Mouse (Mus musculus): ENCODE measurements around the gene Tuba1a. TPM values are rescaled to one million over a fixed set of nuclear protein-coding genes. Genes with fewer than 3 reads are reported as not detected.

Tuba1a gene
- polyA plus RNA-seq, 1 experiment = 126 TPM

DNA sequence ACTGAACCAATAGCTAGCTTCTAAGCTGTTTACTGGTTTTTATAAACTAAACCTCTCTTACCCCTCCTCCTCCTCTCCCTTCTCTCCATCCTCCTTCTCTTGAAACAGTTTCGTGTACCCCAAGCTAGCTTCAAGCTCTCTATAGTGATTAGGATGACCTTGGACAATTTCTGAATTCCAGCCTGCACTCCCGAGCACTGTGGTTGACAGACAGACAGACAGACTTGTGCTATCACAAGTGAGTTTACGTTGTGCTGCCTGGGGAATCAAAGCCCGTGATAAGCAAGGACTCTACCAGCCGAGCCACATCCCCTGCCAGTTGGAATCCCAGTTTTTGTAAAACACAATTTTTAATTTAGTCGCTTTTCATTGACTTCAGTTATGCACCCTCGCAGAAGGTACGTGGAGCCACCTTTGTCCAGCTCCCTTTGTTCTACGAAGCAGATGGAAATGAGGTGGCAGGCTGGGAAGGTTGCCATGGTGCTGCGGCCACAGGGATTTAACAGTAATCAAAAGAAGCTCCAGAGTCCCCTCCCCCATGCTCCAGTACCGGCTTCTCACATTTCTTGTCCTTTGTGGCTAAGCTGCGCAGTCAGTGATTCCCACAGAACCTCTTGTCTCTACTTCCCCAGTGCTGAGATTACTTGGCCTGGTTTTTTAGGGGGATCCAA is 15.3 kb upstream of the Tuba1a start:
- Histone ChIP-seq H3K4me3 (ENCODE audit: extremely low read depth, insufficient read depth, insufficient read length) (no peak overlapping the region), H3K27me3 (ENCODE audit: control insufficient read depth, insufficient read depth, low read length) (no peaks in the 10 kb centered on the region), H3K27ac (ENCODE audit: insufficient read depth, low read length) (no peak overlapping the region), H3K36me3 (ENCODE audit: control insufficient read depth, insufficient read depth, low read length) (no peaks in the 10 kb centered on the region), H3K4me1 (ENCODE audit: control insufficient read depth, insufficient read depth, insufficient read length) (0 out of 2 replicates have a peak, but pooled peaks cover 3% of the 10 kb centered on the region)
- no peak for TF ChIP-seq CTCF (IDR thresholded peaks at IDR 0.05; ENCODE audit: extremely low read depth, insufficient read depth, insufficient read length, insufficient replicate concordance)
- no peak for TF ChIP-seq POLR2A (IDR thresholded peaks at IDR 0.05; ENCODE audit: low read depth, low read length)
- DNase-seq (ENCODE audit: low read depth in 1 of 2, low spot score in 2 of 2) = no peak
- WGBS = 84% methylated on average over 12 of the region's 12 CpGs

GRCm38 (mm10) chr15:98959531-98959930 is 6.0 kb upstream of the Tuba1a start:
- TF ChIP-seq POLR2A (IDR thresholded peaks at IDR 0.05; ENCODE audit: low read depth, low read length) = no peak
- TF ChIP-seq CTCF (IDR thresholded peaks at IDR 0.05; ENCODE audit: extremely low read depth, insufficient read depth, insufficient read length, insufficient replicate concordance) = no peak
- 83% methylated on average over 3 of the region's 3 CpGs for WGBS
- no peaks in the 10 kb centered on the region for H3K27me3 ChIP-seq (ENCODE audit: control insufficient read depth, insufficient read depth, low read length)
- H3K4me3 ChIP-seq (ENCODE audit: extremely low read depth, insufficient read depth, insufficient read length) = no peak overlapping the region
- no peak overlapping the region for H3K27ac ChIP-seq (ENCODE audit: insufficient read depth, low read length)
- DNase-seq (ENCODE audit: low read depth in 1 of 2, low spot score in 2 of 2) = no peak
- no peaks in the 10 kb centered on the region for H3K4me1 ChIP-seq (ENCODE audit: control insufficient read depth, insufficient read depth, insufficient read length)
- no peaks in the 10 kb centered on the region for H3K36me3 ChIP-seq (ENCODE audit: control insufficient read depth, insufficient read depth, low read length)

- H3K27me3 ChIP-seq (ENCODE audit: control insufficient read depth, insufficient read depth, low read length) = no peaks in the 10 kb centered on the region
- no peak overlapping the region for H3K4me3 ChIP-seq (ENCODE audit: extremely low read depth, insufficient read depth, insufficient read length)
- TF ChIP-seq CTCF (IDR thresholded peaks at IDR 0.05; ENCODE audit: extremely low read depth, insufficient read depth, insufficient read length, insufficient replicate concordance) (no peak), POLR2A (IDR thresholded peaks at IDR 0.05; ENCODE audit: low read depth, low read length) (no peak)
- H3K27ac ChIP-seq (ENCODE audit: insufficient read depth, low read length) = no peak overlapping the region
- no peak for DNase-seq (ENCODE audit: low read depth in 1 of 2, low spot score in 2 of 2)
- H3K36me3 ChIP-seq (ENCODE audit: control insufficient read depth, insufficient read depth, low read length) = no peaks in the 10 kb centered on the region
- H3K4me1 ChIP-seq (ENCODE audit: control insufficient read depth, insufficient read depth, insufficient read length) = no peaks in the 10 kb centered on the region
- WGBS = 83% methylated on average over 4 of the region's 4 CpGs
Observed at GRCm38 (mm10) chr15:98958901-98959420, 5.5 kb upstream of the Tuba1a start.

DNA sequence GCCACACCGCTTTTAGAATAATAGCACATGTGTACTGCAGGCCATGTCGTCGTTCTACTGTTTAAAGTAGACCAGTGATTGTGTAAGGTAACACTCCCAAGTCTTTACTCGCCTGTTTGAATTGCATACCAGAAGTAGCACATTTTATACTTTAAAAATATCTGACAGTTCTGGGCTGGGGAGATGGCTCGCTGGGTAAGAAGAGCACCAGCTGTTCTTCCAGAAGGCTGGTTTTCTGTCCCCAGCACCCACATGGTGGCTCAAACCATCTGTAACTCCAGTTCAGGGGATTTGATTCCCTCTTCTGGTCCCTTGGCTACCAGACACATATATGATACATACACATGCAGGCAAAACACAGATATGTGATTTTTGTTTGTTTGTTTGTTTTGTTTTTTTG is 4.0 kb upstream of the Tuba1a start:
- H3K4me1 ChIP-seq (ENCODE audit: control insufficient read depth, insufficient read depth, insufficient read length) = no peaks in the 10 kb centered on the region
- no peak overlapping the region for H3K27ac ChIP-seq (ENCODE audit: insufficient read depth, low read length)
- 81% methylated on average over 5 of the region's 5 CpGs for WGBS
- DNase-seq (ENCODE audit: low read depth in 1 of 2, low spot score in 2 of 2) = no peak
- no peaks in the 10 kb centered on the region for H3K27me3 ChIP-seq (ENCODE audit: control insufficient read depth, insufficient read depth, low read length)
- H3K4me3 ChIP-seq (ENCODE audit: extremely low read depth, insufficient read depth, insufficient read length) = no peak overlapping the region
- no peak for TF ChIP-seq CTCF (IDR thresholded peaks at IDR 0.05; ENCODE audit: extremely low read depth, insufficient read depth, insufficient read length, insufficient replicate concordance)
- no peak for TF ChIP-seq POLR2A (IDR thresholded peaks at IDR 0.05; ENCODE audit: low read depth, low read length)
- H3K36me3 ChIP-seq (ENCODE audit: control insufficient read depth, insufficient read depth, low read length) = no peaks in the 10 kb centered on the region

GRCm38 (mm10) chr15:98956000-98956399 is 2.5 kb upstream of the Tuba1a start:
- H3K27ac ChIP-seq (ENCODE audit: insufficient read depth, low read length) = no peak overlapping the region
- 91% methylated on average over 4 of the region's 4 CpGs for WGBS
- no peaks in the 10 kb centered on the region for H3K27me3 ChIP-seq (ENCODE audit: control insufficient read depth, insufficient read depth, low read length)
- no peak for DNase-seq (ENCODE audit: low read depth in 1 of 2, low spot score in 2 of 2)
- TF ChIP-seq CTCF (IDR thresholded peaks at IDR 0.05; ENCODE audit: extremely low read depth, insufficient read depth, insufficient read length, insufficient replicate concordance) (no peak), POLR2A (IDR thresholded peaks at IDR 0.05; ENCODE audit: low read depth, low read length) (no peak)
- H3K36me3 ChIP-seq (ENCODE audit: control insufficient read depth, insufficient read depth, low read length) = no peaks in the 10 kb centered on the region
- no peaks in the 10 kb centered on the region; the same call in 1 of the 2 replicates for H3K4me1 ChIP-seq (ENCODE audit: control insufficient read depth, insufficient read depth, insufficient read length)
- no peak overlapping the region for H3K4me3 ChIP-seq (ENCODE audit: extremely low read depth, insufficient read depth, insufficient read length)

DNA sequence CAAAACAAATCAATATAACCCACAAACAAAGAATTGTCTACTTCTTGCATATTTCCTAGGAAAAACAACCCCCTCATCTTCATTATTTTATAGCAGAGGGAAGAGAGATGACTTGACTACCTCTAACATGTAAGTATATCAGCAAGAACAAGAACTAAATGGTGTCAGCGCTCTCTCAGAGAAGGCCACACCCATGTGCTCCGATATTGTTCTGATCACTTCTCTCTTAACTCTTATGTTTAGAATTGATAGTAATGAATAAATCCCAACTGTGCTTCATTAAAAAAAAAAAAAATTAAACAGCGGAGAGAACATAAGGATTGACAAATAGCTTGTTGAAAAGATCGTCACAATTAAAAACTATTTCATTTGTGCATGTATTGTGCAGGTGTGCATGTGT is 1.8 kb upstream of the Tuba1a start:
- TF ChIP-seq CTCF (IDR thresholded peaks at IDR 0.05; ENCODE audit: extremely low read depth, insufficient read depth, insufficient read length, insufficient replicate concordance) = no peak
- no peak for TF ChIP-seq POLR2A (IDR thresholded peaks at IDR 0.05; ENCODE audit: low read depth, low read length)
- WGBS = 91% methylated on average over 4 of the region's 4 CpGs

More for the DNA sequence above, 1.8 kb upstream of the Tuba1a start:
- Histone ChIP-seq H3K27me3 (ENCODE audit: control insufficient read depth, insufficient read depth, low read length) (no peaks in the 10 kb centered on the region), H3K4me1 (ENCODE audit: control insufficient read depth, insufficient read depth, insufficient read length) (no peaks in the 10 kb centered on the region; the same call in 1 of the 2 replicates), H3K36me3 (ENCODE audit: control insufficient read depth, insufficient read depth, low read length) (no peaks in the 10 kb centered on the region), H3K4me3 (ENCODE audit: extremely low read depth, insufficient read depth, insufficient read length) (no peak overlapping the region), H3K27ac (ENCODE audit: insufficient read depth, low read length) (no peak overlapping the region)
- no peak for DNase-seq (ENCODE audit: low read depth in 1 of 2, low spot score in 2 of 2)
